Mouse (Mus musculus) ovary, postnatal 14 days (tissue): ENCODE data around the gene Mbl1.

Source experiments
- DNase-seq: peaks from one replicate; pipeline ENCODE4 v3.0.0; 2022; ENCODE audit warnings: low spot score

The Mbl1 gene

GRCm38 (mm10) chr14:41189496-41189895 is 38.2 kb downstream of the Mbl1 start:
- no peak for DNase-seq

- DNase-seq, result no peak
Observed at GRCm38 (mm10) chr14:41198037-41198730, 46.9 kb downstream of the Mbl1 start.
